Mouse (Mus musculus): ENCODE data around the gene Ano1.

Ano1 gene

GRCm38 (mm10) chr7:144636000-144636399 lies 115.8 kb downstream of the Ano1 start:
- no peak for DNase-seq (ENCODE audit: low read depth, low spot score)

DNA sequence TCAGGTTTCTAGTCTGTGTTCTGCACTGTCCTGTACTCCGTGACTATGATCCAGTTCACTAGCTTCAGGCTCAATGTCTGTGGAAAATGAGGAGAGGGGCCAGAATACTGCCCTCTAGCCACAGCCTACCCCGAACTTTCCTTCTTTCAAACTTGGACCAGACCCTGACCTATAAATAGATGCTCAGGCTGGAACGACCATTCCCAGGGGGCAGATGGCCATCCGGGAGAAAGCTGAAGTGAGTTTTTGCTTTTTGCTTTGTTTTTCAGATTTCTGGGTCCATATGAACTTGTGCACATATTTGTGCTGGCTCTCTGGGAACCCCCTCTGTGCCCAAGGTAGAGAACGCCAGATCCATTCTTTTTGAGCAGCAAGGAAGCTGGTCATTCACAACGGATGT lies 116.9 kb downstream of the Ano1 start:
- DNase-seq (ENCODE audit: low read depth, low spot score), result no peak

GRCm38 (mm10) chr7:144634450-144634849 lies 117.3 kb downstream of the Ano1 start:
- DNase-seq (ENCODE audit: low read depth, low spot score), result no peak

GRCm38 (mm10) chr7:144632321-144632720 lies 119.5 kb downstream of the Ano1 start:
- no peak for DNase-seq (ENCODE audit: low read depth, low spot score)

GRCm38 (mm10) chr7:144630622-144631021 lies 121.2 kb downstream of the Ano1 start:
- no peak for DNase-seq (ENCODE audit: low read depth, low spot score)

GRCm38 (mm10) chr7:144628334-144628915 lies 123.3 kb downstream of the Ano1 start:
- peak; percentile 20 for DNase-seq (ENCODE audit: low read depth, low spot score)

- DNase-seq (ENCODE audit: low read depth, low spot score), result peak; percentile 8
Measured at GRCm38 (mm10) chr7:144627606-144628333, 124.0 kb downstream of the Ano1 start.

- no peak for DNase-seq (ENCODE audit: low read depth, low spot score)
Measured at GRCm38 (mm10) chr7:144626042-144626441, 125.7 kb downstream of the Ano1 start.

DNA sequence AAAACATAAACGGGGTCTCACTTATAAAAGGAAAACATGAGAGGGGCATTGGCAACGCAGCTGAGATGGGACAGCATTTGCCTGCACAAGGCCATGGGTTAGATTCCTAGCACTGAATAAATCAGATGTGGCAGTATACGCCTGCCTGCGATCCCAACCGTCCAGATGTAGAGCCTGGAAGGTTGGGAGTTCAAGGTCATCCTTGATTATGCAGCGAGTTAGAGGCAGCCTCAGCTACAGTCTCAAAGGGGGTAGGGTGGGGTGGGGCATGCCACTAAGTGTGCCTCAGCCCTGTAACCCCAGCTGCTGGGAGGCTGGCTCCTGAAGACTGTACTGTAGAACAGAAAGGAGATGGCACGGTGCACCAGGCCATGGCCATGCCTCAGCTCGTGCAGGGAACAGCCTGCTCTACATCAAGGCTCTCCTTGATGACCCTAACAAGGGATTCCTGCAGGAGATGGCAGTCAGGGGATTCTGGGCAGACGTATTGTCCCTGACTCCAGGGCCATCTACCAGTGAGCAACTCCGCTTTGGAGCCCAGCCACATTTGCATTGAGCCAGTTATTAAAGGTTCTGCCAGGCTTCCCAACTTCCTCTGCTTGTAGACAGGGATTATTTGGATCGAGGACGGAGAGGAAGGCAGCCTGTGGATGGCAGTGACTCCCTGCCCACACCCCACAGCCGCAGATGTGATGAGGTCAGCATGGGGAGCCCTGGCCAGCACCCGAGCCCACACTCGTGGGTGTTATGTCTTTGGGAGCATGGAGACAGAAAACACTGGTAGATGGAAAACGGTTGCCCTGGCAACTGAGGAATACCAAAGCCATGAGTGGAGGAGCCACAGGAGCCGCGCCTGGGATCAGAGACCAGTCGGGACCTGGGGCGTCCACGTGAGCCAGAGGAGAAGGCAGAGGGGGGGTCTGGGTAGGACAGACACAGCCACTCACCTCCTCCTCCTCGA lies 130.8 kb downstream of the Ano1 start:
- DNase-seq (ENCODE audit: low read depth, low spot score), result no peak

DNA sequence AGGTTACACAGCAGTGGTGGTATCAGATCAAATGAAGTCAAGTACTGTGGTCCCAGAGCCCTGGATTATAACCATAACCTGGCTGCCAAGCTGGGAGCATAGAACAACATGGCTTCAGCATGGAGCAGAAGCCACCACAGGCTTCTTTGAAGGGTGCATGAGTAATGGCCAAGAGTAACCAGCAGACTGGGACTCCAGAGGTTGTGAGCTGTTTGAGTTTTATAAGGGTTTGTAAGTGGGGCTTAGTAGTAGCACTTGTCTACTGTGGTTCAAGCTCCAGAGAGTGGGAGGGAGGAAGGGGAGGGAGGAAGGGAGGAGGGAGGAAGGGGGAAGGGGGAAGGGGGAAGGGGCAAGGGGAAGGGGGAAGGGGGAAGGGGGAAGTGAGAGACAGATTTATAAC lies 131.5 kb downstream of the Ano1 start:
- DNase-seq (ENCODE audit: low read depth, low spot score), result no peak

GRCm38 (mm10) chr7:144615343-144615742 lies 136.4 kb downstream of the Ano1 start:
- no peak for DNase-seq (ENCODE audit: low read depth, low spot score)

DNA sequence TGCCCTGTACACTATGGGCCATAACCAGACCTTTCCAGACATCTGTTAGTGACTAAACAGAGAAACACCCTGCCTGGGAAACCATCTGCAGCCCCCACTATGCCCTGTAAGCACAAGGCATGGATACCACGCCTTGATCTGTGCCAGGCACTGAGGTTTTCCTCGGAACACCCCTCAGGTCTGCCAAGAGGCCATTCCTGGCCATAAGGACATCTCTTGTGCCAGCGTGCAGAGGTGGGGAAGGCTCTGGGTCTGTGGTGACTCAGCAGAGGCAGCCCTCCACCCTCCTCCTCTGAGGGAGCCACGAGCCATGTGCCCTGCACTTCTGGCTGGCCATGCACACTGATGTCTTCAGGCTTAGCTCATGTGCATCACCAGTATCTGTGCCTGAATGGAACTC lies 138.9 kb downstream of the Ano1 start:
- DNase-seq (ENCODE audit: low read depth, low spot score), result no peak

DNA sequence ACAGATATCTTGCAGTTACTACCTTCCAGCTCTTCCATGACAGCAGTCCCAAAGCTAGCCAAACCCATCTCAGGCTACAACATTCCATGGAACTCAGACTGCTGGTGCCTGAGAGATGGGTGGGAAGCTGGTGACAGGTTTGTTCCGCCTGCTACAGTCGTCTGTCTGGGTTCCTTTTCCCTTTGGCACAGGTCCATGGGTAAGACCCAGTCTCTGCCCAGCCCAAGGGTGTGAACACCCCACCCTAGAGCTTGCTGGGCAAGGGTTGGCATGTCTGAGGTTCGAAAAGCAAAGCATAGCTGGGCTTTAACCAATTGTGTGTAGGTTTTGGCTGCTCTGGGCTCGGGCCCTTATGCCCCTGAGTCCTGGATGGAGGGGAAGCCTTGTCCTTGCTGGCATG lies 139.4 kb downstream of the Ano1 start:
- DNase-seq (ENCODE audit: low read depth, low spot score), result no peak

DNA sequence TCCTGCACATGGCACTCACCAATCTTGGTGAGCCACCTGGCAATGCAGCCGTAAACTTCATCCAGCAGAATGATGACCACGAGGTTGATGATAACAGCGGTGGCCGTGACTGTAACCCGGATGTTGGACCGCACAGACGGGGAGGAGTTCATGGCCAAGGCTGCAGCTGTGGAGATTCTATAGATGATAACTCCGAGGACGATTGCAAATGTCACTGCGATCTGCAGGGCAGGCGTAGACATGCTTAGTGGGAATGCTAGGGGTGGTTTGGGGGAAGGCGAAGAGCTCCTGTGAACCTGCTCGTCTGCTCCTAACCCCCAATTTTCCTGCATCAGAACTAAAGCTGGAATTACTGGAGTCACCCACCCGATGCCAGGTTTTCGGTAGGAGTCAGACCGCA lies 140.2 kb downstream of the Ano1 start:
- DNase-seq (ENCODE audit: low read depth, low spot score), result no peak

DNA sequence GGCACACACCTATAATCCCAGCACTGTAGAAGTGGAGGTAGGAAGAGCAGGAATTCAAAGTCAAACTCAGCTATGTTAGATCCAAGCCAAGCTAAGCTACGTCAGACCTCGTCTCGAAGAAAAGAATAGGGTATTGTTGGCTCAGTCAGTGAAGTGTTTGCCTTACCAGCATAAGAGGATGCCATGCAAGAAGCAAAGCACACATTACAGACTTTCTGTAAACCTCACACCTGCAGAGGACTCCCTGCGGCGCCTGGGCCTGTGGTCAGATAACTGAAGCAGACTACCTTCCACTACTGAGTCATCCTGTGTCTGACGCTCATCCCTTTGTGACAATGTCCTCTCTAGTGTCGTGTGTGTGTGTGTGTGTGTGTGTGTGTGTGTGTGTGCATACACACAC lies 142.2 kb downstream of the Ano1 start:
- DNase-seq (ENCODE audit: low read depth, low spot score), result no peak

- no peak for DNase-seq (ENCODE audit: low read depth, low spot score)
Measured at GRCm38 (mm10) chr7:144607862-144608261, 143.9 kb downstream of the Ano1 start.

DNA sequence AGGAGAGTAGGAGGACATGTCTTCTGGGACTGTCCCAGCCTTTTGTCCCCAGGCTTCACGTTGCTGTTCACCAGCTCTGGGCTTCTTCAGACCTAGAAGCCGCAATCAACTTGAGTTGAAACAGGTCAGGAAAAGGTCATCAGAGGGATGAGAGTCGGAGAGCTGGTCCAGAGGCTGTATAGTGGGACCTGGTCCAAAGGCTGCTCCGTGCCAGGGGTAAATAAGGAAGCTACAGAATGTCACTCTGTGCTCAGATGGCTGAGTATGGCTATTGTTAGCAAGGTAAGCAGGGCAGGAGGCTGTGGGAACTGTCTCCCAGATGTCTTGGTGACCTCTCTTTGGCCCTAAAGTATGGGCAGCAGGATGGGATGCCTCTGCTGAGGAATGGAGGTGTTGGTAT lies 147.0 kb downstream of the Ano1 start:
- DNase-seq (ENCODE audit: low read depth, low spot score), result no peak

- no peak for DNase-seq (ENCODE audit: low read depth, low spot score)
Measured at GRCm38 (mm10) chr7:144604291-144604690, 147.5 kb downstream of the Ano1 start.

GRCm38 (mm10) chr7:144600333-144600900 lies 151.4 kb downstream of the Ano1 start:
- DNase-seq (ENCODE audit: low read depth, low spot score), result no peak

DNA sequence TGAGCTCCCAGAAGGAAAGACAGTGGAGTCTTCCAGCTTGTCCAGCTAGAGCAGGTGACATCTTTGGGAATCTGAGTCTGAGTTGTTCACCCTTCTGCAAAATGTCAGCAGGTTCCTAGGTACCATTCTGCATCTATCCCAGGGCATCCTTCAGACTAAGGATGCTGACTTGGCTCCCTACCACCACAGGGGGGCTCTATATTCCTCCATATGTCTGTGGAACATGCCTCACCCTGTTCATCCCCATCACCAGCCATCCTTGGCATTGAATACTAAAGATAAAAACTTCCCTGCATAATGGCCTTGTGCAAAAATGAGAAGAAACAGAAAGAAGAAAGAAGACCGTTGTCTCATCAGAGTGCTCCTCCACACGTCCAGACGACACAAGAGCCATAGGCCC lies 162.3 kb downstream of the Ano1 start:
- DNase-seq (ENCODE audit: low read depth, low spot score), result no peak

DNA sequence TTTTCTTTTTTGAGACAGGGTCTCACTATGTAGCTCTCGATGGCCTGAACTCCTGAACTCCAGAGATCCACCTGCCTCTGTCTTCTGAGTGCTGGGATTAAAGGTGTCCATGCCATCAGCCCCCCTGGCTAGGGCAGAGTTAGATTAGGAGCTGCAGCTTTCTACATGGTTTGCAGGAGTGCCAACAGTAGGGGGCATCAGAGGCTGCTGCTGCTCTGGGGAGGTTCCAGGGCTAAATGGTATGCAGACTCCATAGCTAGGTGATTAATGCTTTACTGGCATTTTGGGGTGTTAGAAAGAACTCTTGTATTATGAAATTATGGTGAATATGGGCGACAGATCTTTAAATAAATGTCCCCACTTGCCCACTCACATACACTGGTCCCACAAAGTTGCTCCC lies 164.5 kb downstream of the Ano1 start:
- DNase-seq (ENCODE audit: low read depth, low spot score), result no peak

- peak; percentile 62 for DNase-seq (ENCODE audit: low read depth, low spot score)
Measured at GRCm38 (mm10) chr7:144585648-144586047, 166.1 kb downstream of the Ano1 start.
